Mouse (Mus musculus) olfactory bulb, adult 2 months (tissue): ENCODE data around the gene Paqr9. TPM values are rescaled to one million over a fixed set of nuclear protein-coding genes. Genes with fewer than 3 reads are reported as not detected.

Experiments used
- H3K27ac ChIP-seq: fragments of 200-500 bp; 2 replicates; pipeline ENCODE4 v1.5.1; 2012; ENCODE audit warnings: low read depth, low read length; ENCODE audit not compliant: insufficient read depth
- H3K4me1 ChIP-seq: fragments of 200-500 bp; 2 replicates; pipeline ENCODE4 v1.6.1; 2012; ENCODE audit warnings: low read length; ENCODE audit not compliant: control insufficient read depth, insufficient read depth
- H3K4me3 ChIP-seq: fragments of 200-500 bp; 2 replicates; pipeline ENCODE4 v1.5.1; 2012; ENCODE audit warnings: mild to moderate bottlenecking, low read depth, low read length, moderate library complexity; ENCODE audit not compliant: insufficient read depth
- CTCF ChIP-seq: fragments of 200-500 bp; IDR thresholded peaks from 2 replicates; pipeline ENCODE4 v1.5.1; 2012; ENCODE audit warnings: low read depth, mild to moderate bottlenecking, low read length, moderate library complexity; ENCODE audit not compliant: insufficient read depth
- POLR2A ChIP-seq: fragments of 200-500 bp; IDR thresholded peaks from 2 replicates; pipeline ENCODE4 v1.6.1; 2012; ENCODE audit warnings: mild to moderate bottlenecking, low read depth, low read length, moderate library complexity; ENCODE audit not compliant: insufficient read depth
- WGBS: fragments of 180-500 bp; shearing (Covaris S2); methylation state at CpG from one replicate; pipeline ENCODE4 v1.1.7; 2018; 5-methylcytosine and 5-hydroxymethylcytosine counted together
- polyA plus RNA-seq: library from polyadenylated mRNA; stranded (reverse); fragments of >200 nt; gene quantifications from 2 replicates; pipeline ENCODE4 v1.2.4, GENCODE M21; 2012; ENCODE audit warnings: low replicate concordance; ENCODE audit not compliant: missing spikeins, insufficient read depth, insufficient read length

The Paqr9 gene
- polyA plus RNA-seq, 1 experiment: not detected

DNA sequence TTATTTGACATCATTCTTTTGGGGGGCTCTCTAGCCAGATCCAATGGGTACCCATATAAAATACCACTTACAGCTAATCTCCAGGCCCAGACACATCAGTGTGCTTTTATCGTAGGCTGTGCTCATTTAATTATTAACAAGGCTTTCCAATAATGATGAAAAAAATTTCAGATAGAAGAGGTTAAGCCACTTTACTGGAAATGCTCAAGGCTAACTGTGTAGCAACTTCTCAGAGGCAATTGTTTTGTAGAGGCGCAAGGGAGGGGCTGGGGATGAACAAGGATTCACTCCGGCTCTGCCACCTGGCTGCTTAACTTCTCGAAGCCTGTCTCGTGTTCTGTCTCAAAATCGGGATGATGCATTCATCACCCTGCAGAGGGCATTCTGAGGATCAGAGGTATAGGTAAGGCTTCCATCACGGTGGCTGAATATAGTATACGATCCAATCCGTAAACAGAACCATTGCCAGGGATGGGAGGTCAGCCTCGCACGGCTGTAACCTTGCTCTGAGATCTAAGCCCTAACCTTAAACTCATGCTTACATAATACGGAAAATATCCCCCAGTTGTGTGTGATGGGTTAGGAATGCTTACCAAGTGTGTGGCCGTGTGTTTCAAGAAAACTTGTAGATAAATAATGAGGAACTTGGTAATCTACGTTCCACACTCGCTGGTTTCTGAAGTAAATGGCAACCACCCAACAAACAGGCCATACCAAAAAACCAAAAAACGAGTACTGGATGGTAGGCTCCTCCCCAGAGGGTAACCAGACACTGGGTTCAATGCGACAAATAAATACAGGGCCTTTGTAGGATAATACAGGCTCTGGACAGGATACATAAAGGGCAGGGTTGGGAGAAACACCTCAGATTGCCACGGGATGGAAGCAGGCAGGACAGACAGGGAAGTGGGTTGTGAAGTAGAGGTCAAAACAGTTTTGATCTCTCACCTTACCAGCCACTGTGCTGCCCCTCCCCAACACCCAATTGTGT is 4.9 kb upstream of the Paqr9 start:
- H3K4me3 ChIP-seq: no peak overlapping the region
- TF ChIP-seq POLR2A: no peak
- no peak for TF ChIP-seq CTCF
- WGBS: 87% methylated on average over 18 of the region's 18 CpGs
- H3K4me1 ChIP-seq: 0 out of 2 replicates have a peak, but pooled peaks cover 6% of the 10 kb centered on the region
- H3K27ac ChIP-seq: no peak overlapping the region

DNA sequence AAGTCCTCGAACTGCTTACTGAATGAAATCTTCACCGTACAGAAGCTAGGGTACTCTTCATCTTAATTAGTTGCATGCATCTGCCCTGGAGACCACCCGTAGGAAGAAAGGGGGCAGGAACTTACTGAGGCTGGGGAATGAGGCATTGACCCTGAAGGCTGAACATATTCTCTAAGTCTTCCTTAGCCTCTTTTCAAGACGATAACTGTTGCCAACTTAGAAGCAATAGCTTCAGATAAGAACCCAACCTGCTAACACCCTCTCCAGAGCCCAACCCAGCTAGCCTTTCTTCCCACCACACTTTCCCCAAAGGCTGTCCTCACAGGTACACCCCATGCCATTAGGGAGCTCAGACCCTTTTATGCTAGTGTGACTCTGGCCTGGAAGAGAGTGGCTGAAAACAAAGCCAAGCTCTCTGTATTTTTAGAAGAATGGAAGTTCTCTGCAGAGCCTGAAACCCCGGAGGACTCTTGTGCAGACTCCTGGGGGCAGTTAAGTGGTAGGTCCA is 4.2 kb upstream of the Paqr9 start:
- Histone ChIP-seq H3K4me3 (no peak overlapping the region), H3K4me1 (peaks cover 8% of the 10 kb centered on the region), H3K27ac (no peak overlapping the region)
- TF ChIP-seq POLR2A (no peak), CTCF (no peak)
- WGBS: 73% methylated on average over 5 of the region's 5 CpGs

DNA sequence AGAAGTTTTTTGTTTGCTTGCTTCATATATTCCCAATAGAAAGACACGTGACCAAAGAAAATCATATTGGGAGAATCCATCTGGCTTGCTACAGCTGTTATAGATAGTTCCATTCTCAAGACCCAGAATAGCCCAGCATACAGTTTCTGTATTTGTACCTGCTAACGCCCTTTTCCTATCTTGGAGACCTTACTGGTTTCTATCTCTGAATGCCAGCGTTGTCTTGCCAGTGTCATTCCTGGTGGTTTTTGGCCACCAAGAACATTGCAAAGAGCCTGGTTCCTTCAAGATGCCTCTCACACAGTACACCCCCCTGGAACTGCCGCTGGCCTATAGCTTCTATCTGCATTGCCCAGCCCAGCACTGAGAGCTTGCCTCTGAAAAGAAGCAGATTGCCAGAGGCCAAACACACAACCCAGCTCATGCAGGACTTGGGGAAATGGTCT is 3.4 kb upstream of the Paqr9 start:
- Histone ChIP-seq H3K27ac (no peak overlapping the region), H3K4me3 (no peak overlapping the region), H3K4me1 (peaks cover 12% of the 10 kb centered on the region)
- 95% methylated on average over 4 of the region's 4 CpGs for WGBS
- TF ChIP-seq POLR2A: no peak
- no peak for TF ChIP-seq CTCF

DNA sequence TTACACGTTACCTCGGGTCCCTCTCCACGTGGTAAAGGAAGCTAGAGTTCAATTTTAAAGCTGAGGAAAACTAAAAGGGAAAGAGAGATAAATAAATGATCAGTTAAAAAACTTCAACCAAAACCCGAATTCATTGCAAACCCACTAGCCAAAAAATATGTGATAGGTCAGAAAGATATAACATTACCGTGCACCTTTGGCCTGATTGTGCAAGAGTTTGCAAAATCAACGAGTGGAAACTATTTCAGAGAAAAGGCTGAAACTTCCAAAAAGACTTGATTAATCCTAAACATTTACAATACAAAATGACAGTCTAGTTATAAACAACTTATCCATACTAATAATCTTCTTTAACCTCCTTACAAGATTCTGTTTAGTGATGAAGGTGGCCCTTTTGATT is 1.7 kb upstream of the Paqr9 start:
- 82% methylated on average over 6 of the region's 6 CpGs for WGBS
- H3K27ac ChIP-seq: no peak overlapping the region
- TF ChIP-seq CTCF: no peak
- TF ChIP-seq POLR2A: no peak

DNA sequence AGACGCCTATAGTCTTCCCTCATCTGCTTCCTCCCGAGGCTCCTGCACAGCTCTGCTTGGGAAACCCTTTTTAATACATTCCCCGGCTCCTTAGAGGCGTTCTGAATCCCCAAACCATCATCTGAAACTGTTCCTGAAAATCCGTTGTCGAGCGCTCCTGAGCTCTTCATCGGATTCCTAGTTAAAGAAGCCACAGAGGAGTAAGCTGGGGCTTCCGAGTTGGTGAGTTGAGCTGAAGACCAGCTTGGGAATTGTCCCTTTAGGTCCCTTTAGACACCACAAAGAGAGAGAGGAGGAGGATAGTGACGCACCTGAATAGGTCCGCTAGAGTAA is 765 bp upstream of the Paqr9 start:
- Histone ChIP-seq H3K4me1 (peaks cover 12% of the 10 kb centered on the region), H3K4me3 (peak overlapping the region; percentile 93), H3K27ac (no peak overlapping the region)
- 8% methylated on average over 11 of the region's 11 CpGs for WGBS
- no peak for TF ChIP-seq POLR2A
- TF ChIP-seq CTCF: no peak

More for the DNA sequence above, 1.7 kb upstream of the Paqr9 start:
- peaks cover 12% of the 10 kb centered on the region for H3K4me1 ChIP-seq
- H3K4me3 ChIP-seq: no peak overlapping the region

DNA sequence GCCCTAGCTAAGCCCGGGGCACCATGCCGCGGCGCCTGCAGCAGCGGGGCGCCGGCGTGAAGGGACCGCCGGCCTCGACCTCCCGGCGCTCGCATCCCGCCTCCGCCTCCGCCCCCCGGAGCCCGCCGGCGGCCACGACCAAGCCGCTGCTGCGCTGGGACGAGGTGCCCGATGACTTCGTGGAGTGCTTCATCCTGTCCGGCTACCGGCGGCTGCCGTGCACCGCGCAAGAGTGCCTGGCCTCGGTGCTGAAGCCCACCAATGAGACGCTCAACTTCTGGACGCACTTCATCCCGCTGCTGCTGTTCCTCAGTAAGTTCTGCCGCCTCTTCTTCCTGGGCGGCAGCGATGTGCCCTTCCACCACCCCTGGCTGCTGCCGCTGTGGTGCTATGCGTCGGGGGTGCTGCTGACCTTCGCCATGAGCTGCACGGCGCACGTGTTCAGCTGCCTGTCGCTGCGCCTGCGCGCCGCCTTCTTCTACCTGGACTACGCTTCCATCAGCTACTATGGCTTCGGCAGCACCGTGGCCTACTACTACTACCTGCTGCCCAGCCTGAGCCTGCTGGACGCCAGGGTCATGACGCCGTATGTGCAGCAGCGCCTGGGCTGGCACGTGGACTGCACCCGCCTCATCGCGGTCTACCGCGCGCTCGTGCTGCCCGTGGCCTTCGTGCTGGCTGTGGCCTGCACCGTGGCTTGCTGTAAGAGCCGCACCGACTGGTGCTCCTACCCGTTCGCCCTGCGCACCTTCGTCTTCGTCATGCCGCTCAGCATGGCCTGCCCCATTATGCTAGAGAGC is 679 bp downstream of the Paqr9 start:
- Histone ChIP-seq H3K27ac (no peak overlapping the region), H3K4me1 (peaks cover 12% of the 10 kb centered on the region), H3K4me3 (peak overlapping the region; percentile 93)
- WGBS: 13% methylated on average over 78 of the region's 78 CpGs
- TF ChIP-seq POLR2A: no peak
- TF ChIP-seq CTCF: no peak

DNA sequence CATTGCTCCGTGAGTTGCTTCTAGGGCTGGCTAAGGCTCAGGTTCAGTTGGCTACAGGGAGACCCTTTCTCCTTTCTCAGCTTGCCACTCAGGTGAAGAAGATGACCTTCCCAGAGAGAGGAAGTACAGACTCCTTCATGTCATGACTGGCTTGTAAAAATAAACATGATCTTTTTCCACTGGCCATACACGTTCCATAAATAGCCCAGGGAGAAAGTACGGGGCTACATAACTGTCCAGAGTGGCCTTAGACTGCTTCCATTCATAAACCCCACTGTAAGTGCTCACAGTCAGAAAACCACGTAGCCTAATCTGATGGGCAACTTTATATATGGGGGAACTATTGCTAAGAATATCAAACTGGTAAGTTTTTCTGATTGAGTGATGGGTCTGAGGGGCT is 4.6 kb downstream of the Paqr9 start:
- no peak overlapping the region for H3K27ac ChIP-seq
- no peak overlapping the region for H3K4me3 ChIP-seq
- TF ChIP-seq CTCF (no peak), POLR2A (no peak)
- H3K4me1 ChIP-seq: peaks cover 12% of the 10 kb centered on the region
- 83% methylated on average over 4 of the region's 4 CpGs for WGBS

DNA sequence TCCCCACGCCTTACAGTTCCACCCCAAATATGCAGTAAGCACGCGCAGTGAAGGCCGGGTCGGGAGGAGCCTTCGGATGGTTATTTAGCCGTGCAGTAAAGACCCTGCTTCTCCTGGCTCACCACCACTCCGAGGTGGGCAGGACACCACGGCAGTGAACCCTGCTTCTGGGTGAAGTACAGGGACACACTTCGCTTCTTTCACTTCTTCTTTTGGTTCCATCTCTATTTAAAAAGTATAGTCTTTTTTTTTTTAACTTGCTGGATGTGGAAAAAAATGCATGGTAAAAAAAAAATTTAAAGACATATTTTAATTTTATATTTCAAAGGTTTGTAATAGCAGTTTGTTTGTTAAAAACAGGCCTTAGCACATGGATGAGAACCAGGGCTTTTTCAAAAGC is 6.9 kb downstream of the Paqr9 start:
- Histone ChIP-seq H3K27ac (no peak overlapping the region), H3K4me3 (no peak overlapping the region), H3K4me1 (no peaks in the 10 kb centered on the region)
- WGBS: 93% methylated on average over 10 of the region's 10 CpGs
- TF ChIP-seq POLR2A (no peak), CTCF (no peak)
